Mouse (Mus musculus) lung, embryonic 16.5 days (tissue): Measurements from ENCODE around the gene Nt5c3b. TPM values are rescaled to one million over a fixed set of nuclear protein-coding genes. Genes with fewer than 3 reads are reported as not detected.

Experiments
- ATAC-seq: fragments of 200-750 bp; cut with Nextera tagmentation; 2 replicates; pipeline ENCODE4 v1.8.0; 2017; ENCODE audit warnings: low read depth, mild to moderate bottlenecking, moderate library complexity
- H3K27ac ChIP-seq: fragments of 300-500 bp; sonication (generic); 2 replicates; pipeline ENCODE4 v1.5.1; 2014; ENCODE audit warnings: mild to moderate bottlenecking, control low read depth, low read length
- H3K27me3 ChIP-seq: fragments of 300-500 bp; sonication (generic); 2 replicates; pipeline ENCODE4 v1.6.1; 2014; ENCODE audit warnings: low read depth, low read length, mixed read lengths; ENCODE audit not compliant: control insufficient read depth, insufficient read depth
- H3K36me3 ChIP-seq: fragments of 300-500 bp; sonication (generic); 2 replicates; pipeline ENCODE4 v1.6.1; 2014; ENCODE audit warnings: low read length; ENCODE audit not compliant: control insufficient read depth, insufficient read depth
- H3K4me1 ChIP-seq: fragments of 300-500 bp; sonication (generic); replicated peaks from 2 replicates; pipeline ENCODE4 v1.6.1; 2014; ENCODE audit warnings: low read length, mixed read lengths; ENCODE audit not compliant: control insufficient read depth, insufficient read depth
- H3K4me2 ChIP-seq: fragments of 300-500 bp; sonication (generic); 2 replicates; pipeline ENCODE4 v1.6.1; 2014; ENCODE audit warnings: low read depth, low read length, control low read depth
- H3K4me3 ChIP-seq: fragments of 300-500 bp; sonication (generic); 2 replicates; pipeline ENCODE4 v1.5.1; 2014; ENCODE audit warnings: mild to moderate bottlenecking, low read length, control low read depth
- H3K9ac ChIP-seq: fragments of 300-500 bp; sonication (generic); 2 replicates; pipeline ENCODE4 v1.6.1; 2014; ENCODE audit warnings: low read length, control low read depth
- H3K9me3 ChIP-seq: fragments of 300-500 bp; sonication (generic); 2 replicates; pipeline ENCODE4 v1.6.1; 2016; ENCODE audit warnings: low read length; ENCODE audit not compliant: control insufficient read depth
- WGBS: fragments of 180-500 bp; shearing (Covaris S2); extraction: QIAGEN DNeasy Blood & Tissue Kit; methylation state at CpG from one replicate; pipeline ENCODE4 v1.1.7; 2014; 5-methylcytosine and 5-hydroxymethylcytosine counted together
- polyA plus RNA-seq: library from polyadenylated mRNA; unstranded; fragments of >200 nt; fragmentation: Nextera tagmentation; extraction: Ambion mirVana; gene quantifications from 2 replicates; pipeline ENCODE4 v1.2.1, GENCODE M21; 2015

Gene Nt5c3b
- polyA plus RNA-seq, result 126 and 129 TPM in 2 replicates

- WGBS, result 76% methylated on average over 8 of the region's 8 CpGs
- peaks cover 9% of the 10 kb centered on the region; the same call in 1 of the 2 replicates for H3K36me3 ChIP-seq
- peak within 1 kb of the TSS; percentile 83 for H3K9ac ChIP-seq
- peak within 1 kb of the TSS; percentile 58; the same call in 1 of the 2 replicates for H3K27ac ChIP-seq
- H3K4me2 ChIP-seq, result peak within 1 kb of the TSS; percentile 66
- no peaks in the 10 kb centered on the region for H3K27me3 ChIP-seq
- peak within 1 kb of the TSS; percentile 87 for H3K4me3 ChIP-seq
- H3K9me3 ChIP-seq, result no peaks in the 10 kb centered on the region
- peaks cover 14% of the 10 kb centered on the region for H3K4me1 ChIP-seq
- ATAC-seq, result no peak
Observed at GRCm38 (mm10) chr11:100441797-100442196, at the start of gene Nt5c3b, which contains the start of gene Klhl10. Gene Nt5c3b, minus strand, starts transcription at chr11:100441808. Gene Klhl10, plus strand, starts transcription at chr11:100441917.

GRCm38 (mm10) chr11:100490951-100491350 is 49.3 kb upstream of the Nt5c3b start:
- ATAC-seq, result no peak
- no peaks in the 10 kb centered on the region for H3K4me1 ChIP-seq
- peaks cover 45% of the 10 kb centered on the region for H3K36me3 ChIP-seq
- no peak overlapping the region for H3K4me2 ChIP-seq
- H3K27ac ChIP-seq, result no peak overlapping the region
- no peaks in the 10 kb centered on the region for H3K9me3 ChIP-seq
- H3K9ac ChIP-seq, result no peak overlapping the region
- H3K4me3 ChIP-seq, result no peak overlapping the region
- 89% methylated on average over 6 of the region's 6 CpGs for WGBS
- H3K27me3 ChIP-seq, result no peaks in the 10 kb centered on the region

DNA sequence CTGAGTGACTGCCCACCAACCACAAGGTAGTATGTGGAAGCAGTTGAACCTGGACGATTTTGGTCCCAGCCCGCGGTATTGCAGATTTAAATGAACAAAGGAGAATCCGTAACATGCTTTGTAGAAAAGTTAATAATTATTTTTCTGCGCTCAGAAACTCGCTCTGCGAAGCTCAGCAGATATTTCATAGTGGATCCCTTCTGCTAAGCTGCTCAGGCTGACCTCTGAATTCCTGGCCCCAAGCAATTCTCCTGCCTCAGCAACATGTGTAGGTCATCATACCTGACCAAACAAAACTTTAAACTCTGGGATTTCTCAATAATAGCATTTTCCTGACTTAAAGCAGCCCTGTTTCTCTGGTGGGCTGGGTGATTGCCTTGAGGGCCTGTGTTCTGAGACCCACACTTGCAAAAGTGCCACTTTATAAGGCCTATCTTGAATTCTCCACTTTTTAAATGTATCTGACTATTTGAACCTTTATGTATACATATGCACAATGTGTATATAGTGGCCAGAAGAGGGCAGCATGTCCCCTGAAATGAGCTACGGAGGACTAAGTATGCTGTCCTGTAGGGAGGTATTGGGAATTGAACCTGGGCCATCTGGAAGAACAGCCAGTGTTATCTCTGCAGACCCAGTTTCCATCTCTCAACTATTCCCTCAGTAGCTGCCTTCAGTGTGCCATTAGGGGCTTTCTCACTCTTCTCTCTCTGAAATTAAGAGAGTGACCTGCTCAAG is 44.4 kb upstream of the Nt5c3b start:
- no peaks in the 10 kb centered on the region for H3K27me3 ChIP-seq
- H3K27ac ChIP-seq, result no peak overlapping the region
- no peaks in the 10 kb centered on the region for H3K4me1 ChIP-seq
- H3K9me3 ChIP-seq, result no peaks in the 10 kb centered on the region
- H3K9ac ChIP-seq, result no peak overlapping the region
- peak; percentile 59; the same call in 1 of the 2 replicates for ATAC-seq
- H3K4me2 ChIP-seq, result no peak overlapping the region
- no peak overlapping the region for H3K4me3 ChIP-seq
- H3K36me3 ChIP-seq, result peaks cover 40% of the 10 kb centered on the region
- 83% methylated on average over 8 of the region's 8 CpGs for WGBS

DNA sequence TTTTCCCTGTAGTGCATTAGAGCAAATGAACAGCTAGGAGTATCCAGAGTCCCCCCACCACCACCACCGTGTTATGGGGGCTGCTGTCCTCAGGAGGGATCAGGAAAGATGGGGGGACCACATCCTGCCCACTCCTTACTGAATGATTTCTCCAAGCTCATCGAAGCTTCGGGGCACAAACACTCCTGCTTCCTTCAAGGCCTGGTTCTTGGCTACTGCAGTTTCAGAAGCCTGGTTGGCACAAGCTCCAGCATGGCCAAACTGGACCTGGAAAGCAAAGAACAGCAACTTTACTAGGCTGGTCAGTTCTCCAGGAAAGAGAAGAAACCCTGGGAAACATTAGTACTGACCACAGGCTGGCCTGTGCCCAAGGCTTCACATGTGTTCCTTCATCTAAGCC is 42.9 kb upstream of the Nt5c3b start:
- Histone ChIP-seq H3K9me3 (no peaks in the 10 kb centered on the region), H3K36me3 (peaks cover 39% of the 10 kb centered on the region)

DNA sequence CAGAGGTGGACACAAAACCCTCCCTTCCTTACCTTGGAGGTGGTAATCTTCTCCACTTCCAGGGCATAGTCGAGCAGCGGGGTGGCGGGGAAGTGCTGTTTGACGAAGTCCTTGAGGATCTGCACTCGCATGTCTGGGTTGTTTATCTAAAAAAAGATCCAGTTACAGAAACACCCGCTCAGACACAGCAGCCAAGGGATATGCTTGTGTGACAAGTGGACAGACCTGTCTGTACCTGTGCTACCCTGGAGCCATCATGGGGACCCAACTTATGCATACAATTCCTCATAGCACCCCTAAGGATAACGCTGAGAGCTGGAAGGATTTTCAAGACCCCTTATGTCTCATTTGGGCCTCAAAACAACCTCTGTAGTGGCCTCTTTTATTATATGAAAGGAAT is 37.5 kb upstream of the Nt5c3b start:
- Histone ChIP-seq H3K9ac (no peak overlapping the region), H3K4me2 (no peak overlapping the region), H3K9me3 (no peaks in the 10 kb centered on the region), H3K27ac (no peak overlapping the region), H3K4me3 (no peak overlapping the region), H3K36me3 (peaks cover 23% of the 10 kb centered on the region), H3K27me3 (no peaks in the 10 kb centered on the region), H3K4me1 (no peaks in the 10 kb centered on the region)
- 35% methylated on average over 7 of the region's 7 CpGs for WGBS
- ATAC-seq, result no peak

More for the DNA sequence above, 42.9 kb upstream of the Nt5c3b start:
- Histone ChIP-seq H3K4me1 (no peaks in the 10 kb centered on the region), H3K4me2 (no peak overlapping the region), H3K9ac (no peak overlapping the region), H3K27me3 (no peaks in the 10 kb centered on the region), H3K4me3 (no peak overlapping the region), H3K27ac (no peak overlapping the region)
- ATAC-seq, result no peak
- WGBS, result 90% methylated on average over 3 of the region's 3 CpGs

DNA sequence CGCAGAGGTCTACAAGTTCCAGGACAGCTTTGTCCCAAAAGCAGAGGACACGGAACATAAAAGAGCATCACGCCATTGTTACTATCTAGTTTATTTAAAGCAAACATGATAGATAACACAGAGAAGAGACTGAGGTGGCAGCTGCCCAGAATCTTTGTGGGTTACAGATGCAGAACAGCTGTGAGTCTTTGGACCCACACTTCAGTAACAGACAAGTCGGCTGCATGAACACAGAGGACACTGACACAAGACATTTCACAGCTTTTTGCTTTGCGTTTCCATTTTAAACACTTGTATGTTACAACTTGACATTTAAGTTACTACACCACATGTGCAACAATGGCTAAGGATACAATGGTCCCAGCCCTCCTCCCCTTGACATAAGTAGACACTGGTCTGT is 34.7 kb upstream of the Nt5c3b start:
- Histone ChIP-seq H3K4me1 (peaks cover 5% of the 10 kb centered on the region), H3K27me3 (no peaks in the 10 kb centered on the region), H3K9ac (no peak overlapping the region), H3K4me2 (no peak overlapping the region), H3K27ac (no peak overlapping the region), H3K9me3 (no peaks in the 10 kb centered on the region), H3K36me3 (peaks cover 13% of the 10 kb centered on the region), H3K4me3 (no peak overlapping the region)
- 55% methylated on average over 5 of the region's 5 CpGs for WGBS
- peak; percentile 26; the same call in 1 of the 2 replicates for ATAC-seq

DNA sequence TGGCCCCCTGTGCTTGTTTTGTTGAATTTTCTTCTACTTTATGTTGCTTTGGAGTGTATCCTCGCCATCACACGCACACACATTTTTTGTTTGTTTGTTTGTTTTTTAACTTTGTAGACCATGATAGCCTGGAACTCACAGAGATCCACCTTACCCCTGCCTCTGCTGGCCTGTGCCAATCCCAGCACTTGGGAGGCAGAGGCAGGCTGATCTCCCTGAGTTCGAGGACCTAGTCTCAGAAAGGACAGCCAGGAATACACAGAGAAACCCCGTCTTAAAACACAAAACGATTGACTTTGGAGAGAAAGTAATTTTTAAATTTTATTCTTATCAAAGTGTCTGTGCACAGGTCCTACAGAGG is 31.3 kb upstream of the Nt5c3b start:
- Histone ChIP-seq H3K9me3 (no peaks in the 10 kb centered on the region), H3K4me2 (peak overlapping the region; percentile 70), H3K36me3 (peaks cover 2% of the 10 kb centered on the region; the same call in 1 of the 2 replicates), H3K27me3 (no peaks in the 10 kb centered on the region), H3K4me3 (peak overlapping the region; percentile 99), H3K27ac (no peak overlapping the region), H3K9ac (peak overlapping the region; percentile 97), H3K4me1 (peaks cover 15% of the 10 kb centered on the region)
- WGBS, result 30% methylated on average over 5 of the region's 5 CpGs
- peak; percentile 21; the same call in 1 of the 2 replicates for ATAC-seq

- Histone ChIP-seq H3K4me1 (peaks cover 15% of the 10 kb centered on the region), H3K9me3 (no peaks in the 10 kb centered on the region), H3K27me3 (no peaks in the 10 kb centered on the region), H3K9ac (peak within 1 kb of the TSS; percentile 97), H3K4me2 (peak within 1 kb of the TSS; percentile 70), H3K36me3 (peaks cover 2% of the 10 kb centered on the region; the same call in 1 of the 2 replicates), H3K27ac (peak within 1 kb of the TSS; percentile 52; the same call in 1 of the 2 replicates), H3K4me3 (peak within 1 kb of the TSS; percentile 99)
- peak; percentile 96 for ATAC-seq
- under 1% methylated on average over 83 of the region's 83 CpGs for WGBS
Observed at GRCm38 (mm10) chr11:100472197-100472934, 30.8 kb upstream of the Nt5c3b start, which contains the start of gene Klhl11. Gene Klhl11, minus strand, starts transcription at chr11:100472741.
